Mouse (Mus musculus) left cerebral cortex, adult 18-20 months (tissue): ENCODE results near the gene Zbtb9. TPM values are rescaled to one million over a fixed set of nuclear protein-coding genes. Genes with fewer than 3 reads are reported as not detected.
"Not testable (repeated sequence)": the region's sequence is repeated elsewhere in the genome, so short reads cannot be mapped to it uniquely, and the experiment has no call there.

Experiments used
- DNase-seq, 2 experiments: peaks; one replicate each; pipeline ENCODE4 v3.0.0; 2021 to 2022; ENCODE audit warnings: low spot score in 2 of 2, mixed read lengths in 1 of 2
- total RNA-seq, 2 experiments: library from RNA; stranded (reverse); gene quantifications; 2 replicates each; pipeline ENCODE4 v1.2.3; 2021

The Zbtb9 gene
- total RNA-seq, 2 experiments from 2014 or later = 16.2 to 16.4 TPM

DNA sequence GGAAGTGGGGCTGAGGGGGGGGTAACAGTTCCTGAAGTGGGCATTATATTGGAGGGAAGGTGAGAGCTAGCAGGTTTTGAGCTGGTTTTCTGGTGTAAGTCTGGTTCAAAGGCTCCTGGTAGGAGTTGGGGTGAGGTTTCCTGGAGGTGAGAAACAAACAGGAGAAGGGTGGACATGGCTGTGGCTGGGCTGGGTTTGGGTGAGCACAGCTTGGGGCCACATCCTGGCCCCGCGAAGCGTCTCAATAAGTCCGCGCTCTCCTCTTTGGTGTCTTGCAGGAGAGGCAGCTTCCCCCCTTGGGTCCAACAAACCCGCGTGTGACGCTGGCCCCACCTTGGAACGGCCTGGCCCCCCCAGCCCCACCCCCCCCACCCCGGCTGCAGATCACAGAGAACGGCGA, 2.7 kb upstream of the Zbtb9 start:
- no peak for DNase-seq

DNA sequence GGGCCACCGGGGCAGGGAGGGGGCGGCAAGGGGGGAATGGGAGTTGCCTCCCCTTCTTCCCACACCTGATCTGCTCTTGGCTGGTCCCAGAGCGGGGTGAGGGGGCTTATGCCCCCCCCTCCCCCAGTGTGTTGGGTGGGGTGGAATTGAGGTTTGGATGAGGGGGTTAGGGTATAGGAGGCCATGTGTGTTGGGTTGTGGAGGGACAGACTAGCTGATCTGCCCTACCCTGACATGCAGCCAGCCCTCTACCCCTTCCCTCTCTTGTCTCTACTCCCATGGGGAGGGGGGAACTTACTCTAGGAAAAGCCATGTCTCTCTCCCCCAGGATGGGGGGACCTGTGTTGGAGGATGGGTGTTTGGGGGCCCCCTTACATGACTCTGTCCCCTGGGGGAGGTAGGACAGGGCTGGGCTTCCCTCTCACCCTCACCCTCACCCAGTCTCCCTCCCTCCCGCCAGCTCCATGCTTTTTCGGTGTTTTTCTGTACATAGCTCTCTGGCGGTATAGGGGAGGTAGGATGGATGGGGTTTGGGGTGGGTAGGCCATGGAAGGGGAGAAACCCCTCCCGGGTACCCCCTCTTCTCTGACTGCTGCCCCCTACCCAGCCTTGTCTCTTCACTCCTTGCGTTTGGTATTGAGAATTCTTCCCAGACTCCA, 1.6 kb upstream of the Zbtb9 start:
- DNase-seq = no peak

DNA sequence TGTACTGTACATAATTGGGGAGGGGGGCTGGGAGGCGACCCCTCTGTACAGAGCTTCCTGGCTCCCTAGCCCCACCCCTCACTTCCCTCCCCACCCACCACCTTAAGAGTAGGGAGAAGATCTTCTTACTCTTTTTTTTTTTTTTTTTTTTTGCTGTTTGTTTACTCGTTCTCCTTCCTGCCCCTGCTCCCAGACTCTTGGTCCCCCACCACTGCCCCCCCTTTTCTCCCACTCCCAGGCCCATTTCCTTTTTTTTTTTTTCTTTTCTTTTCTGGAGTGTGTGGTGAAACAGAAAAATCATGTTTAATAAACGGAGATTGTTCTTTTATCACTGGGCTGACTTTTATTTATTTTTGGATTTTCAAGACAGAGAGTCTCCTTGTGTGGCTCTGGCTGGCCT, 860 bp upstream of the Zbtb9 start:
- DNase-seq = no peak

DNA sequence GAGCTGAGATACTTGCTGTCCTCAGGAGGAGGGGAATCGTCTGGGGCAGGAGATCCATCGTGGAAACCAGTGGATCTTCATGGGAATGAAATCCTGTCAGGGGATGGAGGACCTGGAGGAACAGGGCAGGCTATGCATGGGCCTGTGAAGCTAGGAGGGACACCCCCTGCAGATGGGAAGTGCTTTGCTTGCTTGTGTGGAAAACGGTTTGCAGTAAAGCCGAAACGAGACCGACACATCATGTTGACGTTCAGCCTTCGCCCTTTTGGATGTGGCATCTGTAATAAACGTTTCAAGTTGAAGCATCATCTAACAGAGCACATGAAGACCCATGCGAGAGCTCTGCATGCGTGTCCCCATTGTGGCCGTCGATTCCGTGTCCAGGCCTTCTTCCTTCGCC, 1.6 kb downstream of the Zbtb9 start:
- DNase-seq = no peak

DNA sequence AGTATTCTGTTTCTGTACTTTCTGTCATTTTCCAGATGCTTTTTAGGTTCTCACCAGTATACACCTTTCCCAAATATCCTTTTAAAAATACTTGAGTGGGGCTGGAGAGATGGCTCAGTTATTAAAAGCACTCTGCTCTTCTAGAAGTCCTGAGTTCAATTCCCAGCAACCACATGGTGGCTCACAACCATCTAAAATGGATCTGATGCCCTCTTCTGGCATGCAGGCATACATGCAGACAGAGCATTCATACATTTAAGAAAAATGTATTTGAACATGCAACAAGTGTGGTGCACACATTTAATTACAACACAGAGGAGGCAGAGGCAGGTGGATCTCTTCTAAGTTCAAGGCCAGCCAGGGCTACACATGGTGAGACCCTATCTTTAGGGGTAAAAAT, 2.4 kb downstream of the Zbtb9 start:
- no peak for DNase-seq

DNA sequence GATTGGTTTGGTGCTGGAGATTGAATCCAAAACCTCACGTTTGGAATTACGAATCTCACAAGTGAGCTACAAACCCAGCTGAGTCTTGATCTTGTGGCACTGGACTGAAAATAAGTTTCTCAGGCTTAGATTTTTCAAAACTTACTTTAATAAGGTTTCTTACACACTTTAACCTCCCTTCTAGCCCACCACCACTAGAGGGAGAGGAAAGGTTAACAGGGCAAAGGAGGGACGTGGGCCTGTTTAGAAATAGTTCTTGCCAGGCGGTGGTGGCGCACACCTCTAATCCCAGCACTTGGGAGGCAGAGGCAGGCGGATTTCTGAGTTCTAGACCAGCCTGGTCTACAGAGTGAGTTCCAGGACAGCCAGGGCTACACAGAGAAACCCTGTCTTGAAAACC, 4.4 kb downstream of the Zbtb9 start:
- not testable (repeated sequence) for DNase-seq

DNA sequence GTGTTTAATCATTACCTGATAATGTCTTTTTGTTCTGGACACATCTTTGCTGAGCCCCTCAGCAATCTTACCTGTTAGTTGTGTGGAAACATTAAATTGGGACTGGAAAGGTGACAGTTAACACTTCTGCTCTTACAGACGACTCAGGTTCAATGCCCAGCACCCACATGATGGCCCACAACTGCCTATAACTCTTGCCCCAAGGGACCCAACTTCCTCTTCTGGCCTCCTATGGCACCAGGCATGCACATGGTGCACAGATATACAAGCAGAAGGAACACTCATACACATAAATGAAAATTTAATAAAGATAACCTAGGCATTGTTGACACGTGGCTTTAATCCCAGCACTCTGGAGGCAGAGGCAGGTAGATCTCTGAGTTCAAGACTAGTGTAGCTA, 6.5 kb downstream of the Zbtb9 start:
- no peak for DNase-seq

DNA sequence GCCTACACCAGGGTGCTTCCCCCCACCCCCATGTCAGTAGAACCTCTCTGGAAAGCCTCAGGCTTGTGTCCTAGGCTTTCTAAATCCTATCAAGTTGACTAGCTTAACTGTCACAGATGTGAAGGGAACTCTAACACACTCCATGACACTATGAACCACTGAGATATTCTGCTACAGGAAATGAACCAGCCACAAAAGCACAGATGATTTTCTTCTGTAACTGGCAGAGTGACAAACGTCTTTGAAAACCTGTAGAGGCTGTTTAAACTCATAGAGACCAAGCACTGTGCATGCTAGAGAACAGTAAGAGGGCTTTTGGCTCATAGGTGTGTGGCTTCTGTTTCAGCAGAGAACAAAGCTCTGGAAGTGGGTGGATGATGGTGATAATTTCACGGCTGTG, 8.1 kb downstream of the Zbtb9 start:
- no peak for DNase-seq

DNA sequence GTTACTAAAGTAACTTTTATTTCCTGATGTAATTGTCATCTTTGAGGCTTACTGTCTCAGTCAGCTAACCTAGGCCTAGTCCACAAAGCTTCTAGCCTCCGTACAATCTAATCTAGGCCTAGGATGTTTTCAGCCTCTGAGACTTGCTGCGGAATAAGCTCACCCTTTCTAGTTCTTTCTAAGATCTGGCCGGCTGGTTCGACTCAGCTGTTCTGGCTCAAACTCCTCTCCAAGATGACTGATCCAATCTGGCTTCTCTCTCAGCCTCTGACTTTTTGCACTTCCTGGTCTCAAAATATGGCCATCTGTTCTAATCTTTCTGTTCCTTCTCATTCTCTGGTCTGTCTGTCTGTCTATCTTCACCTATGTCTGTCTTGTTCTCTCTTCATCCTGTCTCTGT, 10.4 kb downstream of the Zbtb9 start:
- no peak for DNase-seq

DNA sequence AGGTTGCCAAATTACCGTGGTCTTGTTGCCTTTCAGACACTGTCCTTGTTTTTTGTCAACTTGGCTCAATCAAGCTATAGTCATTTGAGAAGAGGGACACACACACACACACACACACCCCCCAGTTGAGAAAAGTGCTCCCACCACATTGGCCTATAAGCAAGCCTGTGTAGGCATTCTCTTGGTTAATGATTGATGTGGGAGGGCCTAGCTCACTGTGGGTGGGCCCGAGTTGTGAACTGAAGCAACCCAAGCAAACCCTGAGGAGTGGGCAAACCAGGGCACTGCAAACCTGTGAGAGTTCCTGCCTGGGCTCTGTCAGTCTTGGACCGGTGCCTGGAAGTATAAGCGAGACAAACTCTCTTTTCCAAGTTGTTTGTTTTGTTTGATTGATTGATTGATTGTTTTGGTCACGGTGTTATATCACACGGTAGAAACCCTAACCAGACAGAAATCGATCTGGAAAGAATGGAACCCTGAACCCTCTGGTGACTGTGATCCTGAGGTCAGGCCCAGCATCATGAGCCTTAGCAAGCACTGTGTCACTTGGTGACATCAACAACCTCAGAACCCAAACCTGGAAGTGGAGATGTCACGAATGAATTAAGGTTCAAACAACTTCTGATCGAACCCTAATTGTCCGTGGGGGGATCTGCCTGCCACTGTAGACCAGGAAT, 12.7 kb downstream of the Zbtb9 start:
- DNase-seq = no peak

DNA sequence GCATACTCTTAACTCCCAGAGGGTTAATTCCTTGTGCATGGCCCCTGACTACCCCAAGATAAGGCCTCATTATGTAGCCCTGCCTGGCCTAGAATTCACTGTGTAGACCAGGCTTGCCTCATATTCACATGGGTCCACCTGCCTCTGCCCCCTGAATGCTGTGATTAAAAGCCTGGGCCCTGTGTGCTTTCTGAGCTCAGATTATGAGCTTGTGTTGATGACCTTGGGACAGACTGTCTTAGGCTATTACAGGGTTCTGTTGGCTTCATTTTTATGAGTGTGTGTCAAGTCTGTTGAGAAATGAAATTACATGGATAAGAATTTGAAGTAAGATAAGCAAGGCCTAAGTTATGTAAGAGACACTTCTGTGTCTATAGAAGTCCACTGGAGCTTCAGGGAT, 17.6 kb downstream of the Zbtb9 start:
- DNase-seq = no peak

DNA sequence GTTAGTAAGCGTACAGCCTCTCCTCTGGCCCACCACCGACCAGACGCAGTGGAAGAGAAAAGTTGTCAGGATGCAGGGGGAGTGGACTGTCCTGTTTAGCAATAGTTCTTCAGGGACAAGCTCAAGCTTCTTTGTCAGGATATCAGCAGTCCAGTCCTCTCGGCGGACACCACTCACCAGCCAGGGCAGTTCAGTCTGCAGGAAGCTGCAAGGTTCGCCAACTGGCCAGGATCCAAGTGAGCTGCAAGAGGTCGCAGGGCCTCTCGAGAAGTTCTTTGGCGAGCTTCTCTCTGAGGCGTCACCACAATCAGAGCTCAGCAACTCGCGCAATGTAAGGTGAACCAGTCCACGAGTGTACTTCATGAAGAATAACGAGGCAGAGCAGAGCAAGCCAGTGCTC, 21.4 kb downstream of the Zbtb9 start:
- DNase-seq = no peak

DNA sequence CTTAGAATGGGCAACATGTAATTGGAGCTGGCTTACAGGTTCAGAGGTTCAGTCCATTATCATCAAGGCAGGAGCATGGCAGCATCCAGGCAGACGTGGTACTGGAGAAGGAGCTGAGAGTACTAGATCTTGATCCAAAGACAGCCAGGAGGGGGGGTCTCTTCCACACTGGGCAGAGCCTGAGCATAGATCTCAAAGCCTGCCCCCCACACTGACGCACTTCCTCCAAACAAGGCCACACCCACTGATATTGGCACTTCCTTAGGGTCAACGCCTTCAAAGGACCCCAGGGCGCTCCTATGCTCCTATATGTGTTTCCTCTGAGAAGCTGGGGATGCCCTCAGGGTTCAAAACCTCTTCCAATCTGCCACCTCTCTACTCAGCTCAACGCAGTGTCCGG, 22.0 kb downstream of the Zbtb9 start:
- no peak for DNase-seq

DNA sequence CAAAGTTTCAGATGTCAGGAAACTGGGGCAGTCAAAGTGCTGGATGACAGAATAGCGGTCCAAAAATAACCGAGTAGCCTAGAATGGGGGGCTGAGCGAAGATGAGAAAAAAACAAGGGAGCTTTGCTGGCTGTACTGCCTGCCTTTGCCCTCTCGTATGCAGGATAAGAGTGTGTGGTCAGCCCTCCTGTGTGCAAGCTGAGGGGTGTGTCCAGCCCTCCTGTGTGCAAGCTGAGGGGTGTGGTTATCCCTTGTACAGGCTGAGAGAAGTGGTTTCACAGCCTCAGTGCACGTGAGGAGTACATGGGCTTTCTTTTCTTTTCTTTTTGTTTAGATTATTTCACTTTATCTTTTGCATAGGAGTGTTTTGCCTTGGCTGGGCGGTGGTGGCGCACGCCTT, 22.6 kb downstream of the Zbtb9 start:
- no peak for DNase-seq

DNA sequence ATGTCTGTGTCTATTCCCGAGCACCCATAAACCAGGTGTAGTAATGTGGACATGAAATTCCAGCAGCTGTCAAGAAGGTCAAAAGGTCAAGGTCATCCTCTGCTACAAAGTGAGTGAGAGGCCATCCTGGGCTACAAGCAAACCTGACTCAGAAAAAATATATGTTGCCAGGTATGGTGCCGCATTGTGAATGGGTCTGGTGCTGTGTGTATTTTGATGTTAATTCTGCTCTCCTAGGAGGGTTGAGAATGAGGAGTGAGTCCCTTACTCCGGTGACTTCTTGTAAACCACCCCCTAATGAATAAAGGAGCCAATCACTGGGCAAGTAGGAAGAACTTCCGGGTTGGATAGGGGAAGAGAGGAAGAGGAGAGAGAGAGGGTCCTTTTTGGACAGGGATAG, 24.7 kb downstream of the Zbtb9 start:
- no peak for DNase-seq

DNA sequence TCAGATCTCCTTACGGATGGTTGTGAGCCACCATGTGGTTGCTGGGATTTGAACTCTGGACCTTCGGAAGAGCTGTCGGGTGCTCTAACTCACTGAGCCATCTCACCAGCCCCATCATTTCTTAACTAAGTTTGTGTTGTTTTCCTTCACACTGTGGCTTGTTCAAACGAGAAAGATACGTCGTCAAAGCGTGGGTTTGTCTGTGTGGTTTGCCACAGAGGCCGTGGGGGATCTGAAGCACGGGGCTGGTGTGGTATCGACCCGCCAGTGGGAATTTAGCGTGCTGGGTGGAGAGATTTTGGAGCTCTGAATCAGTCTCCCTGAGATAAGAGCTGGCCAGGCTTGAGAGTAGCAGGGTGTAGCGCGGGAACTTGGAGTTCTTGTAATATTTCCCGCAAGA, 25.3 kb downstream of the Zbtb9 start:
- DNase-seq = no peak

DNA sequence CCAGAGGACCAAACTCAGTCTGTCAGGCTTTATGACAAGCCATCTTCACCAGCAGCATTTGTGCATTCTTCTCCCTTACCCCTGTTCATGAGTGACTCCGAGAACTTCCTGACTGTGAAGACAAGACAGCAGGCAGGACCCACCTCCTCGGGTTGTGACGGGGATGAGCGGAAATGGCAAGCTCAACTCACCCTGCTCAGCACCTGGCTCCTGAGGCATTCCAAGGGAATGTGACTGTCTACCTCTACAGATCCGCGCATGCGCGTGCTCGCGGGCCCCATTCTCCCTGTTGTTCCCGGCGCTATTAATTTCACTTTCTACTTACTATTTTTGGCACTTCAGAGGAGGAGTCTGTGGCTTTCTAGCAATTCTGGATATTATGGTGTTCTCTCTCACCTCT, 27.0 kb downstream of the Zbtb9 start:
- no peak for DNase-seq

DNA sequence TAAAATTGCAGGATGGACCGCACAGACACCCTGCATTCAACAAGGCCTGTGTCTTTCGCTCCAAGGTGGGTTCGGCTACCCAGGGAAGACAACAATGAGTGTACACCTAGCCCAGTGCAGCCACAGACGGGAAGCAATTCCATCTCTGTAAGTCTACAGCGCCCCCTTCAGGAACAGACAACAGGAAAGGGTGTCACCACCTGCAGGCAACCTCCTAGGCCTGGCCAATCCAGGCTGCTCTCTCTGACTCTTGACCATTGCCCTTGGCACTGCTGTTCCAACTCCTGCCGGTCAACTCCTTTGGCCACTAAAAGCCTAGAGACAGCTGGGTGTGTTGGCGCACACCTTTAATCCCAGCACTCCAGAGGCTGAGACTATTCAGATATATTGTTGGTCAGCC, 28.2 kb downstream of the Zbtb9 start:
- DNase-seq = no peak

DNA sequence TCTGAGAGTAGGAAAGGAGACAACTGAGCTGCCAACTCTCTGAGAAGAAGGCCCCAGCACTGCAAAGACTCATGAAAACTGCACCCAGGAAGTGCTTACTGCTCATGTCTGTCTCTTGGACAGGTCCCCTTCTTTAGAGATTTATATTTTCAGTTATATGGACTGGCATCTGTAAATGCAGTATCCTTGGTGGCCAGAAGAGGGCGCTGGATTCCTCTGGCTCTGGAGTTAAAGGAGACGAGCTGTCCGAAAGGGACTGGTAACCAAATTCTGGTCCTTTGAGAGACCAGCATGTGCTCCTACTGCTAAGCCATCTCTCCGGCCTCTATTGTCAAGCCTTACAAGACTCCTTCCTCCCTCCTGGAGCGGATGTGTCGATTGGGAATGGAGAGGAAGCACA, 28.9 kb downstream of the Zbtb9 start:
- no peak for DNase-seq

DNA sequence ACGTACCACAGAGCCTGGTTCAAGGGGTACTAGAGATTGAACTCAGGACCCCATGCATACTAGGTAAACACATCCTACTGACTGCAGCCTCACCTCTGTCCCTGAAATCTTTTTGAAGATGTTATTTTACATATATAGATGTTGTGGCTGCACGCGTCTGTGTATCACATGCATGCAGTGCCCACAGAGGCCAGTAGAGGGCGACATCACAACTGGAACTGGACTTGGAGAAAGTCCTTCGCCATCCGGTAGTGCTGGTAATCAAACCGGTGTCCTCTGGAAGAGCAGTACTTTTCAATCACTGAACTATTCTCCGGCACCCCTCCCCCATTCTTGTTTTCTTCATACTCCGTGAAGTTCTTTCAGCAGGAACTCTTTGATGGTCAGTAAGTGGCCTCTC, 31.5 kb downstream of the Zbtb9 start:
- peak in 1 of 2 experiments; percentile 55 for DNase-seq

DNA sequence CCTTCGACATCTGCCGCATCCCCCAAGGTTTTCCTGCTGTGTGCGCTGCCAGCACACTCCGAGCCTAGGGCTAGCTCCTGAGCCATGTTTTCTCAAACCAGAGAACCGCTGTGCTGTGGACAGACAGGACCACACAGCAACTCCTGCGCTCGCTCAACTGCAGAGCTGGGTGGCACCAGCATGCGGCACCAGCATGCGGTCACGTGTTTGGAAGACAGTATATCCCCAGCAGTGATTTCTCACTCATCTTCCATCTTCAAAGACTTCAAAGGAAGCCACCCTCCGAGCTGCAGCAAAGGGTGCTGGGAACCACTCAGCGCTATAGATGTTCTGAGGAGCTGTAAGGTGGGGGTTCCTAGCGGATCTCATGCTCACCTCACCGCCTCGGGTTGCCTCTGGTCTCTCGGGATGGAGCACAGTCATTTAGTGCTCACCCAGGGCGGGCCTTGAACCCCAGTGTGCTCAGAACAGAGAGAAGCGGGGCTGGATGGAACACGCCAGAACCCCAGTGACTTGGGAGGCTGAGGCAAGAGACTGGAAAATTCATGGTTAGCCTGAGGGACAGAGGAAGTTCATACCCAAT, 32.0 kb downstream of the Zbtb9 start:
- no peak for DNase-seq

DNA sequence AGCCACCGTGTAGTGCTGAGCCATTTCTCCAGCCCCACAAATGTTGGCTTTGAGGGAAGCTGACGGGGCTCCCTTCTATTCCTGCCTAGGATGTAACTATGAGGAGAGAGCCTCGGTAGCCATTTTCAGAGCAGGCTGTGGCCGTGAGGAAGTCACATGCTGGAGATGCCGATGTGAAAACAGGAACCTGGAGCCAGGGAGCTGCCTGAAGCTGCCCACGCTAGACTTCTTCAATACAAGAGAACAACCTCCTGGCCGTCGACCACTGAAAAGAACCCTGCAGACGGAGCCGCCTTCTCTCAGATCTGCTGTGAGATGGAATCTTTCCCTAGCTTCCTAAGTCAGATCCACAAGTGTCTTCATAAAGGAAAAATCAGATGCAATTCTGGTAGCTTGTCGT, 32.7 kb downstream of the Zbtb9 start:
- no peak for DNase-seq

DNA sequence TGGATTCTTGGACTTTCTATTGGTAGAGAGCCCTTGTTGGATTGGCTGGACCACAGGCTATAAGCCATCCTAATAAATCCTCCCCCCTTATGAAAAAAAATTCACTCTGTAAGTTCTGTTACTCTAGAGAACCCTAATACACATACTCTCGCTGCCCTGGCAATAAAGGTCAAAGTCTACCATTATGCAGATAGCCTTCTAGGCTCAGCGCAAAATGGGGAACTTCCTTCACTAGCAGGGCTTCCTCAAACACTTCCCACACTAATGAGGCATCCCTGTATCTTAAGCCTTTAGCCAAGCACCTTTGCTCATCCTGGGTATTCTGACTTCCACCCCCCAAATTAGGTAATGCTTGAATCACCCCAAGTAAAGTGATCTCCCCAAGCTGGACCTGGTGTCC, 35.3 kb downstream of the Zbtb9 start:
- DNase-seq = no peak
